Mouse (Mus musculus) liver, embryonic 14.5 days (tissue): ENCODE measurements around the gene Zfp456. TPM values are rescaled to one million over a fixed set of nuclear protein-coding genes. Genes with fewer than 3 reads are reported as not detected.

Experiments used
- ATAC-seq: fragments of 200-750 bp; cut with Nextera tagmentation; 2 replicates; pipeline ENCODE4 v1.8.0; 2017; ENCODE audit warnings: moderate number of reproducible peaks, mild to moderate bottlenecking, moderate library complexity; ENCODE audit not compliant: insufficient read depth
- DNase-seq, 3 experiments: peaks; one replicate each; pipeline ENCODE4 v3.0.0-alpha.2; 2012 to 2013; ENCODE audit warnings: low read depth in 3 of 3, low spot score in 3 of 3
- H3K27ac ChIP-seq: fragments of 300-500 bp; sonication (generic); 2 replicates; pipeline ENCODE4 v1.5.1; 2014; ENCODE audit warnings: moderate library complexity, mild to moderate bottlenecking, control low read depth, inconsistent platforms
- H3K27me3 ChIP-seq: fragments of 300-500 bp; sonication (generic); 2 replicates; pipeline ENCODE4 v1.6.1; 2014; ENCODE audit warnings: mild to moderate bottlenecking, low read length, moderate library complexity; ENCODE audit not compliant: control insufficient read depth, insufficient read depth
- H3K36me3 ChIP-seq: fragments of 300-500 bp; sonication (generic); replicated peaks from 2 replicates; pipeline ENCODE4 v1.6.1; 2014; ENCODE audit warnings: low read depth; ENCODE audit not compliant: control insufficient read depth, insufficient read depth
- H3K4me1 ChIP-seq, 2 experiments: fragments of 200-500 bp in 1 of 2; fragments of 300-500 bp in 1 of 2; sonication (generic) in 1 of 2; replicated peaks; 2 replicates each; pipeline ENCODE4 v1.6.1; 2012 to 2014; ENCODE audit warnings: antibody characterized with exemption in 1 of 2, inconsistent platforms in 1 of 2, low read length in 1 of 2; ENCODE audit not compliant: control insufficient read depth in 2 of 2, insufficient read depth in 2 of 2
- H3K4me2 ChIP-seq: fragments of 300-500 bp; sonication (generic); 2 replicates; pipeline ENCODE4 v1.6.1; 2014; ENCODE audit warnings: low read depth, mild to moderate bottlenecking, control low read depth, moderate library complexity
- H3K4me3 ChIP-seq, 2 experiments: fragments of 200-500 bp in 1 of 2; fragments of 300-500 bp in 1 of 2; sonication (generic) in 1 of 2; 2 replicates each; pipeline ENCODE4 v1.5.1; 2012 to 2014; ENCODE audit warnings: low read depth in 2 of 2, low read length in 2 of 2, mild to moderate bottlenecking in 2 of 2, control low read depth in 1 of 2, inconsistent platforms in 1 of 2, moderate library complexity in 1 of 2; ENCODE audit not compliant: insufficient read depth in 1 of 2
- H3K9ac ChIP-seq: fragments of 300-500 bp; sonication (generic); replicated peaks from 2 replicates; pipeline ENCODE4 v1.6.1; 2014; ENCODE audit warnings: mild to moderate bottlenecking, control low read depth, moderate library complexity
- H3K9me3 ChIP-seq: fragments of 300-500 bp; sonication (generic); 2 replicates; pipeline ENCODE4 v1.6.1; 2016; ENCODE audit warnings: low read length, mixed read lengths; ENCODE audit not compliant: control insufficient read depth
- CTCF ChIP-seq: IDR thresholded peaks from 2 replicates; pipeline ENCODE4 v1.5.1; 2016; ENCODE audit warnings: antibody characterized with exemption, low read depth, control low read depth
- EP300 ChIP-seq: IDR thresholded peaks from 2 replicates; pipeline ENCODE4 v1.6.1; 2016; ENCODE audit warnings: antibody characterized with exemption, low read depth
- WGBS: fragments of 180-500 bp; shearing (Covaris S2); extraction: QIAGEN DNeasy Blood & Tissue Kit; methylation state at CpG from one replicate; pipeline ENCODE4 v1.1.7; 2014; ENCODE audit not compliant: insufficient replicate concordance; 5-methylcytosine and 5-hydroxymethylcytosine counted together
- polyA plus RNA-seq, 2 experiments: library from polyadenylated mRNA; depleted of rRNA in 1 of 2; stranded (reverse) in 1 of 2; unstranded in 1 of 2; fragments of >200 nt; fragmentation: Nextera tagmentation in 1 of 2; extraction: Ambion mirVana in 1 of 2; gene quantifications; 2 replicates each; pipeline versions ENCODE4 v1.2.1 to v1.2.3; 2012 to 2014

Gene Zfp456
- polyA plus RNA-seq, 2 experiments, result 0.22 to 0.47 TPM

- DNase-seq (peak; percentile 69 to 77 (median 73)), ATAC-seq (peak; percentile 85)
- no peaks in the 10 kb centered on the region for H3K9me3 ChIP-seq
- WGBS, result 0% methylated on average over 15 of the region's 15 CpGs
- H3K9ac ChIP-seq, result peak within 1 kb of the TSS; percentile 85
- peak within 1 kb of the TSS; percentile 92 to 99 for H3K4me3 ChIP-seq
- peak within 1 kb of the TSS; percentile 62 for H3K27ac ChIP-seq
- TF ChIP-seq EP300 (no peak), CTCF (peak; percentile 32)
- no peaks in the 10 kb centered on the region for H3K27me3 ChIP-seq
- no peaks in the 10 kb centered on the region for H3K36me3 ChIP-seq
- H3K4me2 ChIP-seq, result peak within 1 kb of the TSS; percentile 74
- H3K4me1 ChIP-seq, result peaks cover 5 to 6% of the 10 kb centered on the region in 2 experiments
Measured at GRCm38 (mm10) chr13:67360131-67360744, 15.4 kb downstream of the Zfp456 start, which contains the start of the genes Gm28044 and Zfp953. TSS of gene Gm28044 (minus strand) at chr13:67360536. TSS of gene Zfp953 (minus strand) at chr13:67360605.

- Histone ChIP-seq H3K36me3 (no peaks in the 10 kb centered on the region), H3K27ac (no peak overlapping the region), H3K4me3 (no peak overlapping the region), H3K9me3 (no peaks in the 10 kb centered on the region), H3K4me1 (no peaks in the 10 kb centered on the region), H3K27me3 (no peaks in the 10 kb centered on the region), H3K9ac (no peak overlapping the region), H3K4me2 (no peak overlapping the region)
- no peak for TF ChIP-seq EP300
- no peak for TF ChIP-seq CTCF
- ATAC-seq, result no peak
- no peak for DNase-seq
Measured at GRCm38 (mm10) chr13:67351854-67352253, 23.8 kb downstream of the Zfp456 start.

DNA sequence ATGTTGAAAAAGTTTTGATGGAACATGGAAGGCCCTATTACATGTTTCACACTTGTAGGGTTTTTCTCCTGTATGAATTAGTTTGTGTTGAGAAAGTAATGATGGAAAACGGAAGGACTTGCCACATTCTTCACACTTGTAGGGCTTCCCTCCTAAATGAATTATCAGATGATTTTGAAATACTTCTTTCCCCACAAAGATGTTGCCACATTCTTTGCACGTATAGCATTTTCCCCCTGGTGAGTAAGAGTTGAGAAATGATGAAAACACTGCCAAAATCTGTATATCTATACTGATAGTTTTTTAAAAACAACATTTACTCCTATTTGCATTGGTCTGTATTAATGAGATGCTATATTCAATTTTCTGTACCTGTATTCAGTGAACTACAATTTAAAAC lies 32.2 kb downstream of the Zfp456 start:
- no peak overlapping the region for H3K9ac ChIP-seq
- DNase-seq (no peak), ATAC-seq (no peak)
- WGBS, result 67% methylated on average over 2 of the region's 2 CpGs
- H3K27me3 ChIP-seq, result no peaks in the 10 kb centered on the region
- no peak overlapping the region for H3K4me3 ChIP-seq
- no peak overlapping the region for H3K4me2 ChIP-seq
- H3K36me3 ChIP-seq, result no peaks in the 10 kb centered on the region; the same call in none of the 2 replicates
- TF ChIP-seq EP300, result no peak
- TF ChIP-seq CTCF, result no peak
- no peaks in the 10 kb centered on the region for H3K4me1 ChIP-seq
- no peak overlapping the region for H3K27ac ChIP-seq
- no peaks in the 10 kb centered on the region for H3K9me3 ChIP-seq

DNA sequence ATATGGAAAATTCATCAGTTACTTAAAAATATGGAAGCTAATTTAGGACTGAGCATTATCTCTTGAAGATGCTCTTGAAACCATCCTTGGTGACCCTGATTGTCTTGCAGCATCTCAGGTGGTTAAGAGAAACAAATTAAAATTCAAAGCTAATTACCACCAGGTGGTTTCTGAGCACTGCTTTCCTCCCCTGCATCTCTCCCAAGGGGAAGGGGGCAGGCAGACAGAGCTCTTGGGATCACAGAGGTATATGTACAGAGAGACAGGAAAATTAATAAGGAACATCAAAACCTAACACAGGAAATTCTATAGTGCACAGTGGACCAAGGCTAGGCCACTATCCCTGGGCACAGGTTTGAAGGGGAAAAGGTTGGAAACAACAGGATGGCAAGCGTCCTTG lies 42.7 kb downstream of the Zfp456 start:
- peak overlapping the region; percentile 74 for H3K9ac ChIP-seq
- peak overlapping the region; percentile 57 for H3K4me2 ChIP-seq
- DNase-seq (no peak), ATAC-seq (0 out of 2 replicates have a peak, but pooled peaks have one; percentile 20)
- no peaks in the 10 kb centered on the region for H3K9me3 ChIP-seq
- no peaks in the 10 kb centered on the region for H3K36me3 ChIP-seq
- H3K4me3 ChIP-seq, result peak overlapping the region; percentile 55 to 95; a peak in 3 of 4 replicates
- no peaks in the 10 kb centered on the region for H3K27me3 ChIP-seq
- 0 out of 4 replicates have a peak, but pooled peaks cover 0 to 6% of the 10 kb centered on the region in 2 experiments for H3K4me1 ChIP-seq
- TF ChIP-seq EP300 (no peak), CTCF (no peak)
- WGBS, result 45% methylated on average over 1 of the region's 1 CpGs
- H3K27ac ChIP-seq, result no peak overlapping the region

GRCm38 (mm10) chr13:67332019-67332724 lies 43.4 kb downstream of the Zfp456 start, which contains the start of gene Zfp595:
TSS of gene Zfp595 (minus strand) at chr13:67332570.
- no peak within 1 kb of the TSS for H3K27ac ChIP-seq
- WGBS, result 15% methylated on average over 17 of the region's 17 CpGs
- H3K9ac ChIP-seq, result peak within 1 kb of the TSS; percentile 74
- peak within 1 kb of the TSS; percentile 57 for H3K4me2 ChIP-seq
- TF ChIP-seq CTCF (peak; percentile 79), EP300 (no peak)
- H3K4me3 ChIP-seq, result peak within 1 kb of the TSS; percentile 55 to 95
- H3K36me3 ChIP-seq, result no peaks in the 10 kb centered on the region
- peak; percentile 79 to 89 (median 80) for DNase-seq
- no peaks in the 10 kb centered on the region for H3K27me3 ChIP-seq
- H3K9me3 ChIP-seq, result no peaks in the 10 kb centered on the region
- H3K4me1 ChIP-seq, result 0 out of 4 replicates have a peak, but pooled peaks cover 0 to 6% of the 10 kb centered on the region in 2 experiments
- ATAC-seq, result peak; percentile 92

Other genes with a start within 250 kb of the Zfp456 start
- 0.89 and 1.1 TPM in 2 replicates for gene Rsl1, start 202.6 kb downstream of the Zfp456 start, polyA plus RNA-seq (2012; rRNA removed)
- 0.82 and 1.5 TPM in 2 replicates for gene Rsl1, start 202.6 kb downstream of the Zfp456 start, polyA plus RNA-seq (2014; fragmentation: Nextera tagmentation; extraction: Ambion mirVana)
- 0.17 and 0.18 TPM in 2 replicates for gene Zfp455, start 181.3 kb downstream of the Zfp456 start, polyA plus RNA-seq (2012; rRNA removed)
- 0.27 TPM in 2 replicates for gene Zfp455, start 181.3 kb downstream of the Zfp456 start, polyA plus RNA-seq (2014; fragmentation: Nextera tagmentation; extraction: Ambion mirVana)
- gene Zfp458, start 97.3 kb downstream of the Zfp456 start, polyA plus RNA-seq (2012; rRNA removed), result 0.27 and 0.49 TPM in 2 replicates
- gene Zfp458, start 97.3 kb downstream of the Zfp456 start, polyA plus RNA-seq (2014; fragmentation: Nextera tagmentation; extraction: Ambion mirVana), result 0.28 and 0.34 TPM in 2 replicates
- gene Zfp457, start 69.3 kb downstream of the Zfp456 start, polyA plus RNA-seq (2012; rRNA removed), result 0.42 and 0.44 TPM in 2 replicates
- gene Zfp457, start 69.3 kb downstream of the Zfp456 start, polyA plus RNA-seq (2014; fragmentation: Nextera tagmentation; extraction: Ambion mirVana), result 0.24 TPM in 1 of 2 replicates, not detected in the other
- gene Zfp595, start 43.2 kb downstream of the Zfp456 start, polyA plus RNA-seq (2012; rRNA removed), result 0.79 and 1.3 TPM in 2 replicates
- gene Zfp595, start 43.2 kb downstream of the Zfp456 start, polyA plus RNA-seq (2014; fragmentation: Nextera tagmentation; extraction: Ambion mirVana), result 1.1 TPM in 2 replicates
- not detected in 2 replicates for gene Gm28044, start 15.3 kb downstream of the Zfp456 start, polyA plus RNA-seq (2012; rRNA removed)
- gene Gm28044, start 15.3 kb downstream of the Zfp456 start, polyA plus RNA-seq (2014; fragmentation: Nextera tagmentation; extraction: Ambion mirVana), result not detected in 2 replicates
- gene Zfp953, start 15.2 kb downstream of the Zfp456 start, polyA plus RNA-seq (2012; rRNA removed), result 0.36 and 0.78 TPM in 2 replicates
- 0.77 and 0.89 TPM in 2 replicates for gene Zfp953, start 15.2 kb downstream of the Zfp456 start, polyA plus RNA-seq (2014; fragmentation: Nextera tagmentation; extraction: Ambion mirVana)
- gene Gm28041, start 77 bp downstream of the Zfp456 start, polyA plus RNA-seq (2012; rRNA removed), result 0.10 TPM in 1 of 2 replicates, not detected in the other
- gene Gm28041, start 77 bp downstream of the Zfp456 start, polyA plus RNA-seq (2014; fragmentation: Nextera tagmentation; extraction: Ambion mirVana), result 0.19 and 0.34 TPM in 2 replicates
- gene Zfp429, start 24.0 kb upstream of the Zfp456 start, polyA plus RNA-seq (2012; rRNA removed), result 0.58 and 1.6 TPM in 2 replicates
- 1.5 and 1.7 TPM in 2 replicates for gene Zfp429, start 24.0 kb upstream of the Zfp456 start, polyA plus RNA-seq (2014; fragmentation: Nextera tagmentation; extraction: Ambion mirVana)
- gene Zfp459, start 45.6 kb upstream of the Zfp456 start, polyA plus RNA-seq (2012; rRNA removed), result 0.07 and 0.16 TPM in 2 replicates
- gene Zfp459, start 45.6 kb upstream of the Zfp456 start, polyA plus RNA-seq (2014; fragmentation: Nextera tagmentation; extraction: Ambion mirVana), result 0.17 and 0.42 TPM in 2 replicates
- 1.8 and 2.7 TPM in 2 replicates for gene Zfp874a, start 75.8 kb upstream of the Zfp456 start, polyA plus RNA-seq (2012; rRNA removed)
- 5.3 and 5.9 TPM in 2 replicates for gene Zfp874a, start 75.8 kb upstream of the Zfp456 start, polyA plus RNA-seq (2014; fragmentation: Nextera tagmentation; extraction: Ambion mirVana)
- gene Zfp874b, start 108.4 kb upstream of the Zfp456 start, polyA plus RNA-seq (2012; rRNA removed), result 1.4 and 2.7 TPM in 2 replicates
- 1.9 and 3.2 TPM in 2 replicates for gene Zfp874b, start 108.4 kb upstream of the Zfp456 start, polyA plus RNA-seq (2014; fragmentation: Nextera tagmentation; extraction: Ambion mirVana)
- gene Zfp58, start 124.7 kb upstream of the Zfp456 start, polyA plus RNA-seq (2012; rRNA removed), result 0.65 and 1.1 TPM in 2 replicates
- 1.6 and 1.7 TPM in 2 replicates for gene Zfp58, start 124.7 kb upstream of the Zfp456 start, polyA plus RNA-seq (2014; fragmentation: Nextera tagmentation; extraction: Ambion mirVana)
- not detected in 2 replicates for gene Gm26965, start 150.3 kb upstream of the Zfp456 start, polyA plus RNA-seq (2012; rRNA removed)
- gene Gm26965, start 150.3 kb upstream of the Zfp456 start, polyA plus RNA-seq (2014; fragmentation: Nextera tagmentation; extraction: Ambion mirVana), result not detected in 2 replicates
- 4.2 and 5.3 TPM in 2 replicates for gene Zfp87, start 150.4 kb upstream of the Zfp456 start, polyA plus RNA-seq (2012; rRNA removed)
- gene Zfp87, start 150.4 kb upstream of the Zfp456 start, polyA plus RNA-seq (2014; fragmentation: Nextera tagmentation; extraction: Ambion mirVana), result 8.7 and 10.6 TPM in 2 replicates
- 1.9 and 2.0 TPM in 2 replicates for gene Zfp748, start 178.0 kb upstream of the Zfp456 start, polyA plus RNA-seq (2012; rRNA removed)
- 4.9 and 5.1 TPM in 2 replicates for gene Zfp748, start 178.0 kb upstream of the Zfp456 start, polyA plus RNA-seq (2014; fragmentation: Nextera tagmentation; extraction: Ambion mirVana)
- gene Zfp729b, start 233.9 kb upstream of the Zfp456 start, polyA plus RNA-seq (2012; rRNA removed), result 0.43 and 0.80 TPM in 2 replicates
- 1.5 and 1.6 TPM in 2 replicates for gene Zfp729b, start 233.9 kb upstream of the Zfp456 start, polyA plus RNA-seq (2014; fragmentation: Nextera tagmentation; extraction: Ambion mirVana)